Mouse (Mus musculus) heart, embryonic 14.5 days (tissue): ENCODE measurements around the gene Sncg. TPM values are rescaled to one million over a fixed set of nuclear protein-coding genes. Genes with fewer than 3 reads are reported as not detected.

ENCODE experiments used
- ATAC-seq: fragments of 200-750 bp; cut with Nextera tagmentation; 2 replicates; pipeline ENCODE4 v1.8.0; 2017; ENCODE audit warnings: low read depth, moderate TSS enrichment; ENCODE audit not compliant: insufficient number of reproducible peaks, insufficient read depth, low FRiP score
- H3K27ac ChIP-seq, 2 experiments: fragments of 200-500 bp in 1 of 2; fragments of 300-500 bp in 1 of 2; sonication (generic) in 1 of 2; replicated peaks in 1 of 2; 2 replicates each; pipeline ENCODE4 v1.5.1; 2012 to 2014; ENCODE audit warnings: low read depth in 2 of 2, low read length in 2 of 2, control low read depth in 1 of 2, mild to moderate bottlenecking in 1 of 2, mixed read lengths in 1 of 2; ENCODE audit not compliant: control insufficient read depth in 1 of 2, insufficient read depth in 1 of 2
- H3K27me3 ChIP-seq: fragments of 300-500 bp; sonication (generic); 2 replicates; pipeline ENCODE4 v1.6.1; 2014; ENCODE audit warnings: mild to moderate bottlenecking, low read length, control low read depth; ENCODE audit not compliant: control insufficient read depth, insufficient read depth
- H3K36me3 ChIP-seq: fragments of 300-500 bp; sonication (generic); 2 replicates; pipeline ENCODE4 v1.6.1; 2014; ENCODE audit warnings: mild to moderate bottlenecking, control low read depth, low read length, mixed read lengths; ENCODE audit not compliant: control insufficient read depth, insufficient read depth
- H3K4me1 ChIP-seq, 2 experiments: fragments of 200-500 bp in 1 of 2; fragments of 300-500 bp in 1 of 2; sonication (generic) in 1 of 2; 2 replicates each; pipeline ENCODE4 v1.6.1; 2012 to 2014; ENCODE audit warnings: low read length in 2 of 2, control low read depth in 1 of 2, mixed read lengths in 1 of 2; ENCODE audit not compliant: control insufficient read depth in 2 of 2, insufficient read depth in 2 of 2
- H3K4me2 ChIP-seq: fragments of 300-500 bp; sonication (generic); 2 replicates; pipeline ENCODE4 v1.6.1; 2014; ENCODE audit warnings: mild to moderate bottlenecking, low read length
- H3K4me3 ChIP-seq, 2 experiments: fragments of 200-500 bp in 1 of 2; fragments of 300-500 bp in 1 of 2; sonication (generic) in 1 of 2; 2 replicates each; pipeline ENCODE4 v1.5.1; 2012 to 2014; ENCODE audit warnings: low read length in 2 of 2, mild to moderate bottlenecking in 2 of 2, control low read depth in 1 of 2, low read depth in 1 of 2, moderate library complexity in 1 of 2; ENCODE audit not compliant: control insufficient read depth in 1 of 2, insufficient read depth in 1 of 2
- H3K9ac ChIP-seq: fragments of 300-500 bp; sonication (generic); 2 replicates; pipeline ENCODE4 v1.6.1; 2014; ENCODE audit warnings: mild to moderate bottlenecking, low read length
- H3K9me3 ChIP-seq: fragments of 300-500 bp; sonication (generic); 2 replicates; pipeline ENCODE4 v1.6.1; 2016; ENCODE audit warnings: low read length, control low read depth; ENCODE audit not compliant: control insufficient read depth
- WGBS: fragments of 180-500 bp; shearing (Covaris S2); extraction: QIAGEN DNeasy Blood & Tissue Kit; methylation state at CpG from one replicate; pipeline ENCODE4 v1.1.7; 2014; 5-methylcytosine and 5-hydroxymethylcytosine counted together
- polyA plus RNA-seq: library from polyadenylated mRNA; unstranded; fragments of >200 nt; fragmentation: Nextera tagmentation; extraction: Ambion mirVana; gene quantifications from 2 replicates; pipeline ENCODE4 v1.2.1, GENCODE M21; 2014

The Sncg gene
- polyA plus RNA-seq, 1 experiment from 2014 or later, result 4.3 TPM

GRCm38 (mm10) chr14:34362135-34362534, 12.5 kb downstream of the Sncg start:
- H3K27ac ChIP-seq, result no peak overlapping the region
- H3K4me2 ChIP-seq, result no peak overlapping the region
- H3K36me3 ChIP-seq, result no peaks in the 10 kb centered on the region
- no peak overlapping the region for H3K4me3 ChIP-seq
- H3K27me3 ChIP-seq, result 0 out of 2 replicates have a peak, but pooled peaks cover 3% of the 10 kb centered on the region
- H3K4me1 ChIP-seq, result peaks cover 2 to 5% of the 10 kb centered on the region in 2 experiments; a peak in 2 of 4 replicates
- H3K9ac ChIP-seq, result no peak overlapping the region
- no peak for ATAC-seq
- 45% methylated on average over 4 of the region's 4 CpGs for WGBS
- H3K9me3 ChIP-seq, result no peaks in the 10 kb centered on the region

GRCm38 (mm10) chr14:34360251-34360650, 14.3 kb downstream of the Sncg start:
- H3K4me3 ChIP-seq, result no peak overlapping the region
- H3K27ac ChIP-seq, result no peak overlapping the region
- H3K4me2 ChIP-seq, result no peak overlapping the region
- ATAC-seq, result no peak
- H3K4me1 ChIP-seq, result peaks cover 2 to 5% of the 10 kb centered on the region in 2 experiments; a peak in 2 of 4 replicates
- H3K36me3 ChIP-seq, result no peaks in the 10 kb centered on the region
- no peak overlapping the region for H3K9ac ChIP-seq
- H3K27me3 ChIP-seq, result 0 out of 2 replicates have a peak, but pooled peaks cover 3% of the 10 kb centered on the region
- H3K9me3 ChIP-seq, result no peaks in the 10 kb centered on the region
- WGBS, result 57% methylated on average over 6 of the region's 6 CpGs

- Histone ChIP-seq H3K27ac (no peak overlapping the region), H3K4me3 (no peak overlapping the region), H3K4me2 (no peak overlapping the region), H3K9me3 (no peaks in the 10 kb centered on the region), H3K36me3 (no peaks in the 10 kb centered on the region), H3K9ac (no peak overlapping the region), H3K4me1 (peaks cover 5% of the 10 kb centered on the region in 2 experiments; a peak in 2 of 4 replicates), H3K27me3 (0 out of 2 replicates have a peak, but pooled peaks cover 3% of the 10 kb centered on the region)
- WGBS, result 45% methylated on average over 5 of the region's 5 CpGs
- ATAC-seq, result no peak
These were observed 14.8 kb downstream of the Sncg start for GRCm38 (mm10) chr14:34359676-34360244.

- H3K9ac ChIP-seq, result no peak overlapping the region
- no peak overlapping the region for H3K4me2 ChIP-seq
- no peaks in the 10 kb centered on the region for H3K36me3 ChIP-seq
- H3K27me3 ChIP-seq, result 0 out of 2 replicates have a peak, but pooled peaks cover 3% of the 10 kb centered on the region
- H3K4me1 ChIP-seq, result peaks cover 0 to 3% of the 10 kb centered on the region in 2 experiments; a peak in 1 of 4 replicates
- WGBS, result 69% methylated on average over 7 of the region's 7 CpGs
- ATAC-seq, result no peak
- no peaks in the 10 kb centered on the region for H3K9me3 ChIP-seq
- no peak overlapping the region for H3K4me3 ChIP-seq
- no peak overlapping the region for H3K27ac ChIP-seq
These were observed 16.7 kb downstream of the Sncg start for GRCm38 (mm10) chr14:34357671-34358455.

GRCm38 (mm10) chr14:34355301-34355700, 19.3 kb downstream of the Sncg start, which contains the start of gene Fam25c:
Gene Fam25c, minus strand, starts transcription at chr14:34355433.
- WGBS, result 69% methylated on average over 6 of the region's 6 CpGs
- Histone ChIP-seq H3K36me3 (no peaks in the 10 kb centered on the region), H3K27me3 (no peaks in the 10 kb centered on the region), H3K4me1 (0 out of 4 replicates have a peak, but pooled peaks cover 0 to 3% of the 10 kb centered on the region in 2 experiments), H3K4me3 (no peak within 1 kb of the TSS), H3K27ac (no peak within 1 kb of the TSS), H3K9me3 (no peaks in the 10 kb centered on the region), H3K9ac (no peak within 1 kb of the TSS), H3K4me2 (no peak within 1 kb of the TSS)
- ATAC-seq, result no peak

GRCm38 (mm10) chr14:34354456-34354855, 20.1 kb downstream of the Sncg start:
- no peak for ATAC-seq
- H3K36me3 ChIP-seq, result no peaks in the 10 kb centered on the region
- H3K4me3 ChIP-seq, result no peak overlapping the region
- no peaks in the 10 kb centered on the region for H3K27me3 ChIP-seq
- no peak overlapping the region for H3K9ac ChIP-seq
- H3K9me3 ChIP-seq, result no peaks in the 10 kb centered on the region
- H3K27ac ChIP-seq, result no peak overlapping the region
- WGBS, result 70% methylated on average over 4 of the region's 4 CpGs
- 0 out of 4 replicates have a peak, but pooled peaks cover 0 to 3% of the 10 kb centered on the region in 2 experiments for H3K4me1 ChIP-seq
- H3K4me2 ChIP-seq, result no peak overlapping the region

- Histone ChIP-seq H3K4me3 (no peak overlapping the region), H3K4me1 (0 out of 4 replicates have a peak, but pooled peaks cover 0 to 3% of the 10 kb centered on the region in 2 experiments), H3K4me2 (no peak overlapping the region), H3K9ac (no peak overlapping the region), H3K9me3 (no peaks in the 10 kb centered on the region), H3K27me3 (no peaks in the 10 kb centered on the region), H3K36me3 (no peaks in the 10 kb centered on the region), H3K27ac (no peak overlapping the region)
- WGBS, result 89% methylated on average over 3 of the region's 3 CpGs
- no peak for ATAC-seq
These were observed 21.3 kb downstream of the Sncg start for GRCm38 (mm10) chr14:34353326-34353725.
